7 mouse cellular contexts compared by ENCODE assay signal in the genomic region with DNA sequence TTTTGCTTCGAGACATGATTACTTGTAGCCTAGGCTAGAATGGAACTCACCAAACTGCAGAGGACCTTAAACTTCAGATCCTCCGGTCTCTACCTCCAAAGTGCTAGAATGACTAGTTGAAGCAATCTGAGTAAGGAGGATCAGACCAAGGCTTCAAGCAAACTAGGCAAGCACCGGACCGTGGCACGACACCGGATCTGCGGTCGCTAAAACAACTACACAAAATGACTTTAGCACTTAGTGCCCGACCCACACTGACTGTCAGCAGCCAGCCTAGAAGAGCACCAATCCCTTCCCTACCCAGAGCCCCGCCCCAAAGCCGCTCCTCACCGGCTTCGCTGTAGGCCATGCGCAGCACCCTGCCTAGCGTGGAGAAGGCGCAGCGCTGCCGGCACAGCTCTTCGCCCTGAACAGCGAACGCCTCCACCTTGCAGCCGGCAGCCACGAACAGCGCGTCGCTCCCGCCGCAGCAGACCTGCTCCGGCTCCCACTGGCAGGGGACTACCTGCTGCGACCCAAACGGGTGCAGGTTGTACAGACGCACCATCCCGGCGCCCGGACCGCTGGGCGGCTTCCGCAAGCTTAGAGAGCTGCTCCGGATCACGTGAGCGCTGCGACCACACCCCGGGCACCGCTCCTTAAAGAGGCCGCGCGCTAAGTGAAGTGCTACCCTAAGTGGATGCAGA. TPM values are rescaled to one million over a fixed set of nuclear protein-coding genes. Genes with fewer than 3 reads are reported as not detected.
DNase-seq lines count a peak whose midpoint lies in the region; ATAC-seq and TF ChIP-seq lines count a peak whose summit lies in the region.

A gene (minus strand): TSS at position 597 of the 686 bp plus-strand sequence.

- TF ChIP-seq CTCF in kidney, adult 2 months (conservative IDR thresholded peaks at IDR 0.05; ENCODE audit: insufficient read depth, insufficient read length, low read depth, low read length): 0 out of 2 replicates have a peak, but pooled peaks have one; percentile 1
- TF ChIP-seq CTCF in spleen, adult 2 months (IDR thresholded peaks at IDR 0.05; ENCODE audit: extremely low read depth, insufficient read depth, insufficient read length, insufficient replicate concordance): no peak

- under 1% methylated on average over 47 of the region's 47 CpGs for WGBS in embryonic facial prominence, embryonic 11.5 days
- under 1% methylated on average over 47 of the region's 47 CpGs for WGBS in kidney, adult 2 months
- under 1% methylated on average over 47 of the region's 47 CpGs for WGBS in limb, embryonic 12.5 days
- under 1% methylated on average over 47 of the region's 47 CpGs for WGBS in midbrain, embryonic 15.5 days
- whole genome bisulfite sequencing in spleen, adult 2 months: under 1% methylated on average over 47 of the region's 47 CpGs

- DNase-seq in adrenal gland, postnatal 14 days: peak; percentile 90
- DNase-seq in embryonic facial prominence, embryonic 11.5 days (ENCODE audit: low spot score): peak; percentile 90
- DNase-seq in heart, adult 11 months: peak; percentile 99
- DNase-seq in kidney, adult 2 months: peak; percentile 94
- peak; percentile 80 to 89 for DNase-seq in spleen, adult 2 months (ENCODE audit: low read depth in 1 of 2, low spot score in 2 of 2)

- H3K27me3 ChIP-seq in embryonic facial prominence, embryonic 11.5 days (ENCODE audit: control insufficient read depth, insufficient read depth, low read length): no peaks in the 10 kb centered on the region
- H3K27me3 ChIP-seq in kidney, adult 2 months (replicated peaks; ENCODE audit: control insufficient read depth, insufficient read depth, low read length): no peaks in the 10 kb centered on the region
- no peaks in the 10 kb centered on the region for H3K27me3 ChIP-seq in limb, embryonic 12.5 days
- H3K27me3 ChIP-seq in midbrain, embryonic 15.5 days (replicated peaks): no peaks in the 10 kb centered on the region
- no peaks in the 10 kb centered on the region for H3K27me3 ChIP-seq in spleen, adult 2 months (ENCODE audit: control insufficient read depth, insufficient read depth, low read length)

- no peaks in the 10 kb centered on the region for H3K4me1 ChIP-seq in embryonic facial prominence, embryonic 11.5 days (ENCODE audit: control insufficient read depth, insufficient read depth, low read length)
- H3K4me1 ChIP-seq in kidney, adult 2 months (ENCODE audit: control insufficient read depth, insufficient read depth, low read length): peaks cover 13% of the 10 kb centered on the region; the same call in 1 of the 2 replicates
- peaks cover 11% of the 10 kb centered on the region for H3K4me1 ChIP-seq in limb, embryonic 12.5 days (replicated peaks)
- H3K4me1 ChIP-seq in midbrain, embryonic 15.5 days: peaks cover 11% of the 10 kb centered on the region
- peaks cover 3% of the 10 kb centered on the region; the same call in 1 of the 2 replicates for H3K4me1 ChIP-seq in spleen, adult 2 months (ENCODE audit: control insufficient read depth, insufficient read depth, insufficient read length)

- no peaks in the 10 kb centered on the region for H3K9me3 ChIP-seq in embryonic facial prominence, embryonic 11.5 days (replicated peaks; ENCODE audit: control insufficient read depth, low read length)
- no peaks in the 10 kb centered on the region for H3K9me3 ChIP-seq in limb, embryonic 12.5 days
- no peaks in the 10 kb centered on the region for H3K9me3 ChIP-seq in midbrain, embryonic 15.5 days

- peak within 1 kb of the TSS; percentile 65 for H3K9ac ChIP-seq in embryonic facial prominence, embryonic 11.5 days (replicated peaks; ENCODE audit: low read length)
- peak within 1 kb of the TSS; percentile 63 for H3K9ac ChIP-seq in limb, embryonic 12.5 days (replicated peaks)
- peak within 1 kb of the TSS; percentile 92 for H3K9ac ChIP-seq in midbrain, embryonic 15.5 days

- H3K4me2 ChIP-seq in embryonic facial prominence, embryonic 11.5 days (ENCODE audit: low read depth, low read length): peak within 1 kb of the TSS; percentile 47
- peak within 1 kb of the TSS; percentile 67 for H3K4me2 ChIP-seq in limb, embryonic 12.5 days
- peak within 1 kb of the TSS; percentile 71 for H3K4me2 ChIP-seq in midbrain, embryonic 15.5 days

- H3K36me3 ChIP-seq in embryonic facial prominence, embryonic 11.5 days (replicated peaks; ENCODE audit: control insufficient read depth, insufficient read depth, low read depth, low read length): no peaks in the 10 kb centered on the region
- H3K36me3 ChIP-seq in kidney, adult 2 months (ENCODE audit: control insufficient read depth, insufficient read depth, low read length): no peaks in the 10 kb centered on the region
- no peaks in the 10 kb centered on the region for H3K36me3 ChIP-seq in limb, embryonic 12.5 days
- H3K36me3 ChIP-seq in midbrain, embryonic 15.5 days (replicated peaks): no peaks in the 10 kb centered on the region
- peaks cover 4% of the 10 kb centered on the region for H3K36me3 ChIP-seq in spleen, adult 2 months (ENCODE audit: control insufficient read depth, insufficient read depth, low read length)

- H3K27ac ChIP-seq in embryonic facial prominence, embryonic 11.5 days (replicated peaks; ENCODE audit: low read depth, low read length): peak within 1 kb of the TSS; percentile 24; the same call in 1 of the 2 replicates
- H3K27ac ChIP-seq in kidney, adult 2 months (ENCODE audit: insufficient read depth, low read depth, low read length): peak within 1 kb of the TSS; percentile 84
- H3K27ac ChIP-seq in limb, embryonic 12.5 days: 0 out of 2 replicates have a peak within 1 kb of the TSS, but pooled peaks have one; percentile 20
- H3K27ac ChIP-seq in midbrain, embryonic 15.5 days: peak within 1 kb of the TSS; percentile 83
- H3K27ac ChIP-seq in spleen, adult 2 months (ENCODE audit: insufficient read depth, low read length): peak within 1 kb of the TSS; percentile 93

- peak; percentile 100 for ATAC-seq in embryonic facial prominence, embryonic 11.5 days (replicated peaks; ENCODE audit: insufficient number of reproducible peaks, low FRiP score, low TSS enrichment, low read depth)
- ATAC-seq in limb, embryonic 12.5 days (ENCODE audit: insufficient number of reproducible peaks, insufficient read depth, low FRiP score, low TSS enrichment, low read depth): peak; percentile 100
- peak; percentile 100 for ATAC-seq in midbrain, embryonic 15.5 days (replicated peaks)

- TF ChIP-seq POLR2A in kidney, adult 2 months (IDR thresholded peaks at IDR 0.05; ENCODE audit: low read depth, low read length): peak; percentile 59
- TF ChIP-seq POLR2A in spleen, adult 2 months (IDR thresholded peaks at IDR 0.05; ENCODE audit: low read depth, low read length): peak; percentile 90

- H3K4me3 ChIP-seq in embryonic facial prominence, embryonic 11.5 days (ENCODE audit: low read depth, low read length): peak within 1 kb of the TSS; percentile 77
- peak within 1 kb of the TSS; percentile 89 for H3K4me3 ChIP-seq in kidney, adult 2 months (ENCODE audit: insufficient read depth, low read depth, low read length)
- H3K4me3 ChIP-seq in limb, embryonic 12.5 days (replicated peaks): peak within 1 kb of the TSS; percentile 81
- peak within 1 kb of the TSS; percentile 98 for H3K4me3 ChIP-seq in midbrain, embryonic 15.5 days
- H3K4me3 ChIP-seq in spleen, adult 2 months (ENCODE audit: extremely low read depth, insufficient read depth, insufficient read length): peak within 1 kb of the TSS; percentile 94

RNA-seq across cellular contexts. Expression of the gene that starts here (rescaled TPM):
- 10.1 and 15.5 TPM in 2 replicates for total RNA-seq in adrenal gland, postnatal 14 days (2021)
- polyA plus RNA-seq in embryonic facial prominence, embryonic 11.5 days (2014; fragmentation: Nextera tagmentation; extraction: Ambion mirVana): 11.3 and 12.1 TPM in 2 replicates
- polyA plus RNA-seq in kidney, adult 2 months (2012; rRNA removed): 13.8 and 26.4 TPM in 2 replicates
- polyA plus RNA-seq in limb, embryonic 12.5 days (2016; fragmentation: Nextera tagmentation; extraction: Ambion mirVana): 9.6 and 10.2 TPM in 2 replicates
- polyA plus RNA-seq in midbrain, embryonic 15.5 days (2015; fragmentation: Nextera tagmentation; extraction: Ambion mirVana): 11.0 and 12.6 TPM in 2 replicates
- polyA plus RNA-seq in spleen, adult 2 months (2012; rRNA removed): 58.4 and 97.2 TPM in 2 replicates

Comparison
In these comparisons a context has a peak if more than half of its experiments do, and no peak if none do; other contexts are left out.
1. Peak in every context shown above with its lines: DNase-seq, ATAC-seq, H3K4me3 ChIP-seq and H3K27ac ChIP-seq.
2. H3K27ac ChIP-seq: peak in every context shown above with its lines; median percentile 93 in spleen, adult 2 months; 84 in kidney, adult 2 months; 83 in midbrain, embryonic 15.5 days; 24 in embryonic facial prominence, embryonic 11.5 days; 20 in limb, embryonic 12.5 days.